Mouse (Mus musculus) mature B cell (primary cell): ENCODE measurements around the gene Rfc2.

ENCODE experiments used
- in situ Hi-C: fragments of 300-500 bp; cut with MboI; formaldehyde crosslinking; loops from 2 replicates; pipeline ENCODE4 v1.14.3; 2019

Rfc2 gene

DNA sequence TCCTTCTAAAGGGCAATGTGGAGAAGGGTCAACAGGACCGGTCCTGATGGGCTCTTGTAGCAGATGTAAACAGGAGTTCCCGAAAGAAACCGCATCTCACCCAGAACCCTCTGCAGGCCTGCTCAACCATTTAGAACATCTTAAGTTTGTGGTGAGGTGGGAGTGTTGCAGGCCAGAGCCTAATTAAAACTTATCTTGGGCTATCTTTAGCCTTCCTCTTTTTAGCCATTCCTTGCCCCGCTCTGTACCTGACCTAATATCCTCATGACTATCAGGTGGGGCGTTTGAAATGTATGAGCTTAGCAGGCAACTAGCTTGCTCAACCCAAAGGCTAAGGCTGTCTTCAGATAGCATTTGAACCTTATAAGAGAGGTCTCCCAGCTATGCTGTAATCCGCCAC is 15.5 kb upstream of the Rfc2 start:
- in situ Hi-C loops, result no loop called here

DNA sequence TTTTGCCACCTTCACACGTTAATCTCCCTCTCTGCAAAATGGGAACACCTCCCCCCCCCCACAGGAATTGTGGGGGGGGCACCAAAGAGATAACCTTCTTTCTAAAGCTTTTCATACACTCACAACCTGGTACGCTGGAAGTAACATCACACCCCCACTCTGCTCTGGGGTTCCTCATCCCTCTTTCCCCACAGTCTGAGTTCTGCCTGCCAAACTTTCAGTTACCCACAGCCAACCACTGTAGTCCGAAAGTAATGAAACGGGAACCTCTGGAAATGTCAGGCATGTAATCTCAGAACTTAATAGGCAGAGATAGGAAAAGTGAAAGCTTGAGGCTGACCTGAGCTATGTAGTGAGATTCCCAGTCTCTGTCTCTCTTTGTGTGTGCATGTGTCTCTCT is 13.7 kb upstream of the Rfc2 start:
- in situ Hi-C loops, result no loop called here

DNA sequence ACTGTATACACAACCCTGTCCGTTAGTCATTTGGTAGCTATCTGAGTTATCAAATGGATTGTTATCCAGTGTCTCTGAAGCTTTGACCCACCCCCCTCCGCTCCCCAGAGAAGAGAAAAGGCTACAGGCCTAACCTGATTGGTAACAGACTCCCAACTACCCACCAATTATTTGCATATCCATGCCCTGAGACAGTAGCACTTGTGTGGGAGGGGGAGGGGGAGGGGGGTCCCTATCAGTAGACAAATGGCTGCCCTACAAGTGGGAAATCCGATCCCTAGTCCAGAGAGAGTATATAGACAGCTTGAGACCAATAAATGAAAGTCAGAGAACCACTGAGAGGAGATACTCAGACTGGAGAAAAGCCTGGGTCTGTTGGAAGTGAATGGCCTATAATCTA is 13.1 kb upstream of the Rfc2 start:
- in situ Hi-C loops, result no loop called here

DNA sequence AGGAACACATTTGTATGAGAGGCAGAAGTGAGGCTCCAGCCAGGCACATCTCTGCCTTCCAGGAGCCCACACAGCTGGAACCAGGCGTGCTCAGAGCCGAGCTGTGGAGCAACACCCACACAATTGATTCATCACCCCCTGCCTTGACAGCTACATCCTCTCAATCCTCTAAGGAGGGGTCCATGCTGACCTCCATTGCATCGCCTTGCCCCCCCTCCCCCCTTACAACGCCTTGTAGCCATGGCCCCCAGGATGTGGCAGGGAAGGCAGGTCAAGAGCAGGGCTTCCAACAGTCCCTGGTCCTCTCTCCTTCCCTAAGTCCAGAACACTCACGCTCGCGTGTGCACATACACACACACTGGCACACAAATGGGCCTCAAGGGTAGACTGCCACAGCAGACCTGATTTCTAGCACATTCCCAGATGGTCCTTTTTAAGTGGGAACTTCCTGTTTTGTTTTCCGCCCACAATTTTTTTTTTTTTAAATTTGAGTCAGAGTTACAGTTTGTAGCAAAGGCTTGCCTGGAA is 12.1 kb upstream of the Rfc2 start:
- in situ Hi-C loops, result no loop called here

DNA sequence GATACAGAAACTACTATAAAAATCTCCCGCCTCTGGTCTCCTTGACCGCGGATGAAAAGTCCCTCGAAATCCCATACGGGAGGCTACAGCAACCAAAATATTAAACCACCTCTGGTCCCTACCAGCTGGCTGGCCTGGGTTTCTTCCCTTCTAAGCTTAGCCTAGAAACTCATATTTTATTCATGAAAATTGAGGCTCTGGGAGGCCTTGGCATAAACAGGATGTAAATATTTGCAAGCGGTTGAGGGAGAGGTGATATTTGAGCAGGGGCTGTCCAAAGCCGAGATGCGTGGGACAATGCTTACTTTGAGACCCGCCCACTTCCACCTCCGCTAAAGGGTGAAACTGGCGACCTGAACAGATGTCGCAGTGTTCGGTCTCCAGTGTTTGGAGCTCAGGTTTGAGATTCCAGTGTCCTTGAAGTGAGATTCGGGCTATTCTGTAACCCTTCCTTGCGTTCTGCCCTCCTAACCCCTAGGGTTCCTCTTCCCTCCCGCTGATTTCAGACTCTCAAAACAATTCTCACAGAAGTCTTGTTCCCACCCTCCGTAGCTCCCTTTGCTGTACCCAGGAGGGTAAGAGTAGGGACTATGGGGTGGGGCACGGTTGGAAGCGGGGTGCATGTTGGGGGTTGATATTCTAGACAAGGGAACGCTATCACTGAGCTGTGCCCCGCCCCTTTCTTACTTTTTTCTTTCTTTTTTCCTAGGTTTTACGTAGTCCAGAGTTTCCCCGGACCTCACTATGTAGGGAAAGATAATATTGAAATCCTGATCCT is 9.2 kb upstream of the Rfc2 start:
- in situ Hi-C loops, result no loop called here

DNA sequence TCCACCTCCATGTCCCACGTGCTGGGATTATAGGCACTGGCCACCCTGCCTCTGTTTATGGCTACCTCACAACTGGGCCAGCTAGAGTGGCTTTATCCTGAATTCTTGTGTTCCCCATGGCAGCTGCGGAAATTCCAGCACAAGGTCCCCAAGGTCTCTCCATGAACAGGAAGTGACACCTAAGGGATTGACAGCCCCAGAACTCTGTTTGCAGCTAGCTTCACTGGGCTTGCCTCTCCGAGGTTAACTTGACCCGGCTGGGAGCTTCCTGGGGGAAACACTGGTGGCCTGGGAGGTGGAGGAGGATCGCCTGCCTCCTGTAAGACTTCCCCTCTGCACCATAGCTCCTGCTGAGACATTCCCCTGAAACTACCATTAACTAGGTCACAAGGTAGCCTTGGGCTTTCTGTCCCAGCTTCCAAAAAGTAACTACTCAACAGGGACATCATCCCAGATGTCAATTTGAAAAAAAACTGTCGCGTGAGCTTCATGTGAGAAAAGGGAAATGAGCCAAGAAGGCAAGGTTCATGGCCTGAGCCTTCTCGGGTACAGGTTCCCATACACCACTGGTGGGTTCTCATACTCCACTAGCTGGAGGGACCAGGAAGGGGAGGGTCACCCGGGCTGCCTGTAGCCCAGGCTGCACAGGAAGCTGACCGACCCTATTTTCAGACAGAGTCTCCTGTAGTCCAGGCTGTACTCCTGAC is 8.5 kb upstream of the Rfc2 start:
- in situ Hi-C loops, result no loop called here

DNA sequence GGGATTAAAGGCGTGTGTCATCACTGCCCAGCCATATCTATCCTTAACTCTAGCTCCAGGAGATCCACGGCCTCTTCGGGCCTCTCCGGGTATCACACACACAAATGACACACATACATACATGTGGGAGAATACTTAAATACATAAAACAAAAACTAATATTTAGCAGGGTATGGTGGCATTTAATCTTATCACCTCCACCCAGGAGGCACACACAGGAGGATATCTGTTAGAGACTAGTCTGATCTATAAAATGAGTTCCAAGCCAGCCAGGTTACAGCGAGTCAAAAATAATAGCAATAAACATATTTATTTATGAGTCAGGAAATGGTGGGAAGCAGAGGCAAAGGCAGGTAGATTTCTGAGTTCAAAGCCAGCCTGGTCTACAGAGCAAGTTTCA is 5.3 kb upstream of the Rfc2 start:
- in situ Hi-C loops, result no loop called here

DNA sequence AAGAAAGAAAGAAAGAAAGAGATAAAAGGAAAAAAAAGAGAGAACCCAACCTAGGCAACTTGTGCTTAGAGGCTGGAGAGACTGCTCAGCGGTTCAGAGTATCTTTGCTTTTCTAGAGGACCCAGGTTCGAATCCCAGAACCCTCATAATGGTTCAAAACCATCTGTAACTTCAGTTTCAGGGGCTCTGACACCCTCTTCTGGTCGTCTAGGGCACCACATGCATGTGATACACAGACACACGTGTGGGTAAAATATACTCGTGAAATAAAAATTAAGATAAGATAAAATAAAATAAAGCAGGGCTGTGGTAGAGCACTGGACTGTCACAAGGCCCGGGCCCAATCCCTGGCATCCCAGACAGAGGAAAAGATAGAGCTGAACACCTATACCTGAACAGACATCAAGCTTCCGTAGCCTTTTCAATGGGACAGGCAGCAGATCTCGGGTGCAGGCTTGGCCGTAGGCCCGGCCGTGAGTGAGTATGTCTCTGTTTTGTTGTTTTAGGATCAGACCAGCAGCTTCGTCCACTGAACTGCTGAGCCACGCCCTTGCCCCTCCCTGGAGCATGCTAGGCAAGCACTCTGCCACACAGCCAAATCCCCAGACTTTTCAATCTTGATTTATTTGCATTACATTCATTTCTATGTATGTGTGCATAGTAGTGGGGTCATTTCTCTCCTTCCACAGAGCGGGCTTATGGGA is 4.5 kb upstream of the Rfc2 start:
- in situ Hi-C loops, result no loop called here

DNA sequence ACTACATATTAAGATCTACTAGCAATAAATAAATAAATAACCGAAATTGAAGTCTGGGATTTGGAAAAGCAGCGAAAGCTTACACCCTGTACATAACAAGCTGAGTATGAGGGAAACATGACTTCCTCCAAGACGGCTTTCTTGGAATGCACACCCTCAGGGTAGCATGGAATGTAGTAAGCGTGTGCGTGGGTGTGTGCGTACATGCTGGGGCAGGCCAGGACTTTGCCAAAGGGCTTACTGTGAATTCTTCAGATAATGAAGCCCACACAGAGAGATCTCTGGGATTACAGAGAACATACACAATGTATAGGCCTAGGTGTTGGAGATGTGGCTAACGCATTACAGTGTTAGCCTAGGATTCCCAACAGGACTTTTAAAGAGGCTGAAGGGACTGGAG is 3.6 kb upstream of the Rfc2 start:
- in situ Hi-C loops, result no loop called here

DNA sequence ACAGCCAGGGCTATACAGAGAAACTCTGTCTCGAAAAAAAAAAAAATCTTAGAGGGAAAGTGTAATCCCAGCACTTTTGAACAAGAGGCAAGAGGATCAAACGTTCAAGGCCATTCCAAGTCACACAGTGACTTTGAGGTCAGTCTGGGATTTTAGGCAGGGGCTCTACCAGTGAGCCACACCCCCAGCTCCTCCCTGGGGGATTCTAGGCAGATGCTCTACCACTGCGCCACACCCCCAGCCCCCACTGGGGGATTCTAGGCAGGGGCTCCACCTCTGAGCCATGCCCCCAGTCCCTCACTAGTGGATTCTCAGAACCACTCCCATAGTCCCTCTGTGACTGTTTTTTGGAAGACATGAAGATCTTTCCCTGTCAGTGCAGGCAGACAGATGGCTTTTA is 2.0 kb upstream of the Rfc2 start:
- in situ Hi-C loops, result no loop called here

DNA sequence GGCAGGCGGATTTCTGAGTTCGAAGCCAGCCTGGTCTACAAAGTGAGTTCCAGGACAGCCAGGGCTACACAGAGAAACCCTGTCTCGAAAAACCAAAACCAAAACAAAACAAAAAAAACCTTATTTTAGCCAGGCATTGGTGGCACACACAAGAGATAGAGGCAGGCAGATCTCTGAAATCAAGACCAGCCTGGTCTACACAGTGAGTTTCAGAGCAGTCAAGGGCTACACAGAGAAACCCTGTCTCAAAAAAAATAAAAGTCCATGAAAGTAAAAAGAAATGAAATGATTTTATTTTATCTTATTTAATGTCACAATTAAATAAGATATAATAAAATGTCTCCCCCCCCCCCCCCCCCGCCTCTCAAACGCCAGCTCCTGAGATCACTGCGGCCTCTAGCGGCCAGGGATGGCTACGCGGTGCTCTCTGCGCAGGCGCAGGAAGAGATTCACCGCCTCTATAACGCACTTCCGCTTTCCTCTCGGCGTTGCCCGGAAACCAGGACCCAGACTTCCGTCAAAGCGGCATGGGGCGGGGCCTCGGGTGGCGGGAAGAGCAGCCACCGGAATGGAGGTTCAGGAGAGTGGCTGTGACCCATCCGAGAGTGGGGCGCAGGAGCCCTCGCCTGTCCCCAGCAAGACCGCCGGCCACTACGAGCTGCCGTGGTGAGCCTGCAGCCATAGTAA is 1.2 kb downstream of the Rfc2 start:
- in situ Hi-C loops, result no loop called here

DNA sequence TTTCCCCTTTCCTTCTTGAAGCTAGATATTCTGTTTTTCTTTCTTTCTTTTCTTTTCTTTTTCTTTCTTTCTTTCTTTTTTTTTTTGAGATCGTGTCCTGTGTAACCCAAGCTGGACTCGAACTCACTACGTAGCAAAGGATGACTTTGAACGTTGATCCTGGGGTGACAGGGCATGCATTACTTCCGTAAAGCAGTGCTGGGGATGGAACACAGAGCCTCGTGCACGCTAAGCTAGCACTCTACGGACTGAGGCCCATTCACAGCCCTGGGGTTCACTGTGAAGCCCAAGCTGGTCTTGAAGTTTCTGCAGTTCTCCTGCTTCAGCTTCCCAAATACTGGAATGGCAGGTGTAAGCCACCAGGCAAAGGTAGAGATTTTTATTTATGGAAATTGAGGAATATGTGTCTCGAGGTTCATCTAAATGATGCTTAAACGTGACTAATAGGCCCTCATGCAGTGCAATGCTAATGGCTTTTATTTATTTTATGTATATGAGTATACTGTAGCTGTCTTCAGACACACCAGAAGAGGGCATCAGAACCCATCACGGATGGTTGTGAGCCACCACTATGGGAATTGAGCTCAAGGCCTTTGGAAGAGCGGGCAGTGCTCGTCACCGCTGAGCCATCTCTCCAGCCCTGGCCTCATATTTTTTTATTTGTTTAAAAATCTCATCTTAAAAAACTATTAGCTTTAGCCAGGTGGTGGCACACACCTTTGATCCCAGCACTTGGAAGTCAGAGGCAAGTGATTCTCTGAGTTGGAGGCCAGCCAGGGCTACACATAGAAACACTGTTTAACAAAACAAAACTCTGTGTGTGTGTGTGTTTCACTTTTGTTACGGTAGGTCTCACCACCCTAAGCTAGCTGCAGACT is 2.1 kb downstream of the Rfc2 start:
- in situ Hi-C loops, result no loop called here

DNA sequence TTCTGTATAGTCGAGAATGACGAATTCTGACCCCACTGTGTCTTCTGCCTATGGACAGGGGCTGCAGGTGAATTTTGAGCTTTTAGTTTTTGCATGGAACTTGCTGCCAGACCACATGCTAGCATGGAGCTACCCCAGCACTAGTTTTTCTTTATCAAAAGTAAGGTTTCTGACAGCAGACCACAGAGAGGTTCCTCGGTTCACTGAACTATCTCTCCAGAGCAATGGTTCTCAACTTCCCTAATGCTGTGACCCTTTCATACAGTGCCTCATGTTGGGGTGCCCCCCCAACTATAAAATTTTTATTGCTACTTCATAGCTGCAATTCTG is 2.7 kb downstream of the Rfc2 start:
- in situ Hi-C loops, result no loop called here

DNA sequence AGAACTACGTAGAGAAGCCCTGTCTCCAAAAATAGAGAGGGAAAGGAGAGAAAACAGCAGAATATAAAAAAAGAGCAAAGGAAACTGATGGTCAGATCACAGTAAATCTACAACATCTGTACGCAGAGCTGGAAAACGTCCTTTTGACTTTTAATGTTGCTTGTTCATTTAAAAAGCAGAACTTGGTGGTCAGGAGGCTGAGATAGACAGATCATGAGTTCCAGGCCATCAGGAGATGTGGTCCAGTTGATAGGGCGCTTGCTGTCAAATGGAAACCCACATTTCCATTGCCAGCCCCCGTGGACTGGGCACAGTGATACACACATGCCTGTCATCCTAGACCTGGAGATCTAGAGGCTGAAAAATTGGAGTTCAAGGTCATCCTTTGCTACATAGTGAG is 3.6 kb downstream of the Rfc2 start:
- in situ Hi-C loops, result no loop called here

DNA sequence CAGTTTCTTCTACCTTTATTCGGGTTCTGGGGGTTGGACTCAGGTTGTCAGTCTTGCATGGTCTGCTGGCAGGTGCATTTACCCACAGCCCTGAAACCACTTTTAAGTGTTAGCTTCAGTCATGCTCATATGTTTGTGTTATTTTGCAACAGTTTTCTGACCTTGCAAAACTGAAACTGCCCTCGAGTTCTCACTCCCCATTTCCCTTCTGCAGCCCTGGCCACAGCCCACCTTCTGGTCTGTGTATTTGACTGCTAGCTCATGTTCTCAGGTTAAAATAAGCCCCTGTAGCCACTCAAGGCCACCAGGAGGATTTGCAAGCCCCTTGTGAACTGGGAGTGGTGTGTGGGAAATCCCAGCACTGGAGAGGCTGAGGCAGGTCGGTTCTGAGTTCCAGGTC is 8.7 kb downstream of the Rfc2 start:
- in situ Hi-C loops, result no loop called here

DNA sequence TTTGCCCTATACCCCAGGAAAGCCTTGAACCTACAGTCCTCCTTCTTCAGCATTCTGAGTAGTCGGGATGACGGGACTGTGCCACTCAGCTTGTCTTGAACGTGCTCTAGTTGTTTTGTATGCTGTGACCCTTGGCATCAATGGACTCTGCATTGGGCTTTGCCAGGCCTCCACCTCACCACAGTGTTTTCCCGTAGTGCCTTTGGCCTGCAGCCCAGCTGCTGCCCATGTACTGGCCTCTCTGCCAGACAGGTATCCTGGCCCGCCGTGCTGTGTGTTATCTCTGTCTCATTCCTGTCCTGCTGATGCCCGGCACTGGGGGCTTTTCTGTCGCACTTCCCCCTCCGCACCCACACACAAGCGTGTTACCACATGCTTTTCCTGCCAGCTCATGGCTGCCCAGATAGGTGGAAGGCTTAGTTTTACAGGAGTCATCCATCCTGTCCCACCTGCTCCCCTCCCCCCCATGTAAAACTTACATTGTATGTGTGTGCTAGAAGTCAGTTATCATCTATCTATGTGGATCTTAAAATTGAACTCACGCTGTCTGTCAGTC is 10.9 kb downstream of the Rfc2 start:
- in situ Hi-C loops, result no loop called here

DNA sequence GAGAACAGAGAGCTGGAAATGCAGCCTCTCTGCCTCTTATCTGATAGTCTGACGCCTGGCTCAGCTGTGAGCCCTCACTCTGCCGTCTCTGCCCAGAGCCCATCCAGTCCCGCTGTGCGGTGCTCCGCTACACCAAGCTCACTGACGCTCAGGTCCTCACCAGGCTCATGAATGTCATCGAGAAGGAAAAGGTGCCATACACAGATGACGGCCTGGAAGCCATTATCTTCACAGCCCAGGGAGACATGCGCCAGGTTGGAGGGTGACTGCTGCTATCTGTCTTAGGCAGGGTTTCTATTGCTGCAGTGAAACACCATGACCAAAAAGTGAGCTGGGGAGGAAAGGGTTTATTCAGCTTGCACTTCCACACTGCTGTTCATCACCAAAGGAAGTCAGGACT is 11.9 kb downstream of the Rfc2 start:
- in situ Hi-C loops, result no loop called here

DNA sequence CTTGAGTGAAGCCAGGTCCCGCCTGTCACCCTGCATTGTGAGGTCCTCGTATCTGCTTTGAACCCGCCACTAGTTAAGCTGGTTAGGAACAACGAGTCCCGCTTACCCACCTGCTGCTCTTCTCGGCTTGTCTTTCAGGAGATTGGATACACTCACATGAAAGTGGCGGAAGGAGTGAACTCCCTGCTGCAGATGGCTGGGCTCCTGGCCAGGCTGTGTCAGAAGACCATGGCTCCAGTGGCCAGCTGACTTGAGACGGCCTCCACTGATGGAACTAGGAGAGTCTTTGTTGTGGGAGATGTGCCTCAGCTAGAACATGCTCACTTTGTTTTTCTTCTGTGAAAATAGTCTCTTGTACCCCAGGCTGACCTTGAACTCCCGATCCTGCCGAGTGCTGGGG is 16.5 kb downstream of the Rfc2 start:
- in situ Hi-C loops, result no loop called here

DNA sequence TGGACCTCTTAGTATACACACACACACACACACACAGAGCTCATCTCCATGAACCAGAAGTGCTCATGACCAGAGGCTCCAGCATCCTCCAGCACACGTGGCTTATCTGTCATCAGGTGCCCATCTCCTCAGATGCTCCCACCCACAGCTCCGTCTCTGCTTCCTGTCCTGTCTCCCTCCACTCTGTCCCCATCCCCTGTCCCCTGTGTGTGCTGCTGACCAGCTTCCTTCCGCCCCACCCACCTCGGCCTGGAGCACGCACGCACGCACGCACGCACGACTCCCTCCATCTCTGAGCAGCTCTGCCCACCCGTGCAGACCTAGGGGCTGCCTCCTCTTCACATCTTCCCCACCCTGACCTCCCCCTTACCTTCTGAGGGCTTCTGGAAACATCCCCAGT is 23.2 kb downstream of the Rfc2 start:
- in situ Hi-C loops, result loop anchor here (25.0 kb wide), 1 partner anchor 92 kb away; no protein-coding TSS in a partner anchor

DNA sequence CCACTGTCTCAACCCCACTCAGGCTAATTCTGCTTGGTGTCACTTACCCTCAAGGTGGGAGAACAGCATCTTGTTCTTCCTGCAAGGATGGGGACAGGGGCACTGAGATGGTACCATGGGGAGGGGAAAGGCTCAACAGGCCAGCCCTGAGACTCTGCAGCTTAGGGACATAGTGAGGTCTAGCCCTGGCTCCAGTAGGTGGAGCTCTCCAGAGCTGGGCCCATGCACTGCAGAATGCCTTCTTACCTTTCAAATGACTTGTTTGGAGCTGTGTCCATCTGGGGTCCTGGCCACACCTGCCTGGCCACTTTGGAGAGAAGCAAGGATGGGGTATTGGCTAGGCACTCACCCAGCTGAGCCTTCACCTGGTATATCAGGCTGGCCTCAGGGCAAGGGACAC is 25.1 kb downstream of the Rfc2 start:
- in situ Hi-C loops, result loop anchor here (25.0 kb wide), 1 partner anchor 94 kb away; no protein-coding TSS in a partner anchor

DNA sequence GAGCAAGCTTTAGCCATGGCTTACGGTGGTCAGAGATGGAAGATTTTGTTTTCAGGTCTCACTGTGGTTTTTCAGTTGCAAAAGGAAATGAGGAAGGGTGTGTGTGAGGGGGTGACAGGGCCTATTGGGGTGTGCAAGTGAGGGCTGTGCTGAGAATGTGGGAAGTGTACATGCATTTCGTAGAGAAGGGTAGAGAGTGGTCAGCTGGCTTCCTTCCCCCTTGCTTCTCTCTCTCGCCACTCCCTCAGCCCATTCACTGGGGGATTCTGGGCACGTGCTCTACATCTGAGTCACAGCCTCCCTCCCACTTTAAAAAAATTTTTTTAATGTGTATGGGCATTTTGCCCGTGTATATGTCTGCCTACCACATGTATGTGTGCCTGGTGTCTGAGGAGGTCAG is 26.0 kb downstream of the Rfc2 start:
- in situ Hi-C loops, result loop anchor here (25.0 kb wide), 1 partner anchor 95 kb away; no protein-coding TSS in a partner anchor
